Mouse (Mus musculus) midbrain, embryonic 10.5 days (tissue): ENCODE results near the gene Cdc73. TPM values are rescaled to one million over a fixed set of nuclear protein-coding genes. Genes with fewer than 3 reads are reported as not detected.
"Not testable (repeated sequence)": the region's sequence is repeated elsewhere in the genome, so short reads cannot be mapped to it uniquely, and the experiment has no call there.

Experiments used
- DNase-seq: peaks from one replicate; pipeline ENCODE4 v3.0.0-alpha.2; 2017; ENCODE audit warnings: low spot score
- H3K27ac ChIP-seq: fragments of 300-500 bp; sonication (generic); replicated peaks from 2 replicates; pipeline ENCODE4 v1.5.1; 2016; ENCODE audit warnings: mild to moderate bottlenecking
- H3K27me3 ChIP-seq: fragments of 300-500 bp; sonication (generic); 2 replicates; pipeline ENCODE4 v1.6.1; 2016; ENCODE audit warnings: low read depth, mild to moderate bottlenecking; ENCODE audit not compliant: poor library complexity, severe bottlenecking
- H3K36me3 ChIP-seq: fragments of 300-500 bp; sonication (generic); 2 replicates; pipeline ENCODE4 v1.6.1; 2016; ENCODE audit warnings: mild to moderate bottlenecking, moderate library complexity
- H3K4me1 ChIP-seq: fragments of 300-500 bp; sonication (generic); 2 replicates; pipeline ENCODE4 v1.6.1; 2016
- H3K4me3 ChIP-seq: fragments of 300-500 bp; sonication (generic); 2 replicates; pipeline ENCODE4 v1.5.1; 2016; ENCODE audit warnings: mild to moderate bottlenecking, moderate library complexity
- H3K9me3 ChIP-seq: fragments of 300-500 bp; sonication (generic); replicated peaks from 2 replicates; pipeline ENCODE4 v1.6.1; 2016; ENCODE audit warnings: mild to moderate bottlenecking
- WGBS: fragments of 180-500 bp; shearing (Covaris S2); methylation state at CpG from one replicate; pipeline ENCODE4 v1.1.7; 2016; 5-methylcytosine and 5-hydroxymethylcytosine counted together
- polyA plus RNA-seq: library from polyadenylated mRNA; unstranded; fragments of >200 nt; fragmentation: Nextera tagmentation; extraction: Ambion mirVana; gene quantifications from 2 replicates; pipeline ENCODE4 v1.2.1, GENCODE M21; 2016

Cdc73 gene
- polyA plus RNA-seq, 1 experiment from 2014 or later, result 29.3 TPM

DNA sequence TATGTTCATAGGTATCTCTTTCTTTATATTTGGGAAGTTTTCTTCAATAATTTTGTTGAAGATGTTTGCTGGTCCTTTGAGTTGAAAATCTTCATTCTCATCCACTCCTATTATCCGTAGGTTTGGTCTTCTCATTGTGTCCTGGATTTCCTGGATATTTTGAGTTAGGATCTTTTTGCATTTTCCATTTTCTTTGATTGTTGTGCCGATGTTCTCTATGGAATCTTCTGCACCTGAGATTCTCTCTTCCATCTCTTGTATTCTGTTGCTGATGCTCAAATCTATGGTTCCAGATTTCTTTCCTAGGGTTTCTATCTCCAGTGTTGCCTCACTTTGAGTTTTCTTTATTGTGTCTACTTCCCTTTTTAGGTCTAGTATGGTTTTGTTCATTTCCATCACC, 13.3 kb upstream of the Cdc73 start, which contains the start of gene Glrx2:
TSS of gene Glrx2 (plus strand) at position 301 of the 400 bp plus-strand sequence.
- H3K27me3 ChIP-seq, H3K4me3 ChIP-seq, DNase-seq, H3K4me1 ChIP-seq, H3K9me3 ChIP-seq, H3K27ac ChIP-seq, H3K36me3 ChIP-seq: not testable (repeated sequence)
- WGBS, result no CpG with 5 or more reads among the region's 2 CpGs

DNA sequence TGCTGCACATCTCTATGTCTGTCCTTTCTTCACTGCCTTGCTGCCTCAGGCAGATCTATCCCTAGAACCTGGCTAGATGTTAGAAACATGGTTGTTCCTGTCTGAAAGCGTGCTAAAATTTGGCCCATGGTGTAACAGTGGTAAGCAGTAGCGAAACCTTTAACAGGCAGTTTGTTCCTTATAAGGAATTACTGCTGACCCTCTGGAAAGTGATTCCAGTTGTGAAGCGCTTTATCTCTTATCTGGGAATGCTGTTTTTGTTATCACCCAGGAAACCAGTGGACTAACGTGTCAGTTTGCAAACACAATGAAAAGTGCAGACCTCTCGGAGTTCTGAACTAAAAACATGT, 7.9 kb upstream of the Cdc73 start:
- Histone ChIP-seq H3K36me3 (no peaks in the 10 kb centered on the region), H3K27ac (no peak overlapping the region), H3K27me3 (no peaks in the 10 kb centered on the region), H3K4me1 (no peaks in the 10 kb centered on the region), H3K4me3 (no peak overlapping the region), H3K9me3 (no peaks in the 10 kb centered on the region)
- DNase-seq, result no peak
- 79% methylated on average over 5 of the region's 5 CpGs for WGBS

DNA sequence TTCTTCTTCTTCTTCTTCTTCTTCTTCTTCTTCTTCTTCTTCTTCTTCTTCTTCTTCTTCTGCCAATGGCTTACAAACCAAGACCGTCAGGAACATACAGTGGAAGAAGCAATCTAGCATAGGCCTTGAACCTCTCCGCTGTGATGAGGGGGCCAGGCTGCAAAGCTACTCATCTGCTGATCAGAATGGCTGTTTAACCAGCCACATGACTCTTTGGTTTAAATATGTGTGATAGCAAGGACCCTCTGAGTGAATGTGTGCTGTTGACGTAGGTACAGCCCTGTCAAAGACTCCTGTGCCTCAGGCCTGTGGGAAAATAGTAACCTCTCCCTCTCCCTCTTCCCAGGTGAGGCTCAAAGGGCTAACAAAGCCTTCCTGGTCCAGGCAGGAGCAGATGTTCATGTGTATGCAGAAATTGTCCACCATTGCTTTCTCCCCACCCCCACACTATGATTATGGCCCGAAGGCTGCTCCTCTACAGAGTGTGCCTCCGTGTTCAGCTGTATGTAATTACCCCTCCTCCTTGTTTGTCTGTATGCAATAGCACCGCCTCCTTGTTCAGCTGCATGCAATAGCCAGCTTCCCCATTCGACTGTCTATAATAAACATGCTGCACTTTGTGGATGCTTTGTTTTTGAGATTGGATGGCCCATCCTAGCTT, 7.4 kb upstream of the Cdc73 start:
- H3K4me1 ChIP-seq, result no peaks in the 10 kb centered on the region
- 81% methylated on average over 7 of the region's 7 CpGs for WGBS
- no peak for DNase-seq
- H3K27ac ChIP-seq, result no peak overlapping the region
- H3K27me3 ChIP-seq, result no peaks in the 10 kb centered on the region
- no peaks in the 10 kb centered on the region for H3K36me3 ChIP-seq
- H3K9me3 ChIP-seq, result no peaks in the 10 kb centered on the region
- no peak overlapping the region for H3K4me3 ChIP-seq

DNA sequence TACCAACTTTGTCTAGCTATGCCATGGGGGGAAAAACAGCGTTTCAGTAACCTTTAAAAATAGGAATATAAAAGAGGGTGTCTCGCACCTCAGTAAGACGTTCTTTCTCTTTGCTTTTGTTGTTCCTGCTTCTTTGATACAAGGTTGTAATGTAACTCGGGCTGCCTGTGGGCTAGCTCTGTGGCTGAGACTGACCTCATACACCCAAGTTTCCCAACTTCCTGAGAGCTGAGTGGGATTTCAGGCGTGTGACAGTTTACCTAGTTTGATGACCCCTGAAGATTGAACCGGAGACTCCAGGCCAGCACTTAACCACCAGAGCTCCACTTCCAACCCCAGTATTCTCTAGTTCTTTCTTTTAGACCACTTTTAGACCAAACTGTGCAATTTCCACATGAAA, 5.7 kb upstream of the Cdc73 start:
- no peak for DNase-seq

DNA sequence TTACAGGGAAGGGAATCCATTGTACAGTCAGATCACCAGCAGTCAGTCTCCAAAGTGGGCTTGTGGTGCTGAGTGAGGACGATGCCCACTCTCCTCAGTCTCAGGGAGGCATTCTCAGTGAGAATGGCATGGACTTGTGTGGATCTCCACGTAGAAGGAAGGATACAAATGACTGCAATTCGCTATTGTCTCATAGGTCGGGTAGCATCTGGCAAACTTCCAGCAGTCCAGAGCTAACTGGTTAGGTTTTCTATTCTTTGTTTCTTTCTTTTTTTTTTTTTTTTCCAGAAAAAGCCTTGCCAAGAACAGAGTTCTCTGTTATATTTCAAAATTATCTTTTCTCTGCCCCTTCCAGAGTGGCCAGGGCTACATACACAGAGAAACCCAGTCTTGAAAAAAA, 4.3 kb upstream of the Cdc73 start:
- 82% methylated on average over 4 of the region's 4 CpGs for WGBS

More for the DNA sequence above, 5.7 kb upstream of the Cdc73 start:
- peaks cover 2% of the 10 kb centered on the region for H3K4me1 ChIP-seq
- H3K36me3 ChIP-seq, result no peaks in the 10 kb centered on the region
- H3K4me3 ChIP-seq, result no peak overlapping the region
- H3K9me3 ChIP-seq, result no peaks in the 10 kb centered on the region
- H3K27ac ChIP-seq, result no peak overlapping the region
- H3K27me3 ChIP-seq, result no peaks in the 10 kb centered on the region
- WGBS, result 87% methylated on average over 6 of the region's 6 CpGs

DNA sequence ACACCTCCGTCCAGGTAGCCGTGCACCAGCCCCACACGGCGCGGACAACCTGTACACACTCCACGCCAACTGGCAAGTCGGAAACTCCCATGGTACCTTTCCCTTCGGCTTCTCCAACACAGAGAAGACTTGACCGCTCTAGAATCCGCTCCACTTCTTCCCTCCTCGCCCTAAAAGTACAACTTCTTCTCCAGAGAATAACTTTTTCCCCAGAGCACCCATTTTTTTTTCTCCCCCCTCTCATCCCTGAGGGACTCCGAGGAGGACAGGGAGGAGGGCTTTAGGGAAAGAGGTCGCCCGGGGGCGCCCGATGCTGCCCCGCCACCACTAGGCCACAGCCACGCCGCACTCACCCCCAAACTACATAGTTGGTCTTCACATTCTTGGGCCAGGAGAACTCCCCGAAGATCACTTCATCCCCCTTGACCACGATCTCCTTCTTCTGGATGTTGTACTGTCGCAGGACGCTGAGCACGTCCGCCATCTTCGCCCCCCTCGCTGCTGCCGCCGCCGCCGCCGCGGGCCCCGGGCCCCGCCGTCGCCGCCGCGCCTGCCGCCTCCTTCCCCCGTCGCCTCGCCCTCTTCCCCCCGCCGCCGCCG, 452 bp downstream of the Cdc73 start:
- H3K4me1 ChIP-seq, result peaks cover 20% of the 10 kb centered on the region

More for the DNA sequence above, 4.3 kb upstream of the Cdc73 start:
- no peak for DNase-seq
- Histone ChIP-seq H3K36me3 (no peaks in the 10 kb centered on the region), H3K27me3 (no peaks in the 10 kb centered on the region), H3K4me3 (no peak overlapping the region), H3K4me1 (peaks cover 5% of the 10 kb centered on the region), H3K9me3 (no peaks in the 10 kb centered on the region), H3K27ac (no peak overlapping the region)

DNA sequence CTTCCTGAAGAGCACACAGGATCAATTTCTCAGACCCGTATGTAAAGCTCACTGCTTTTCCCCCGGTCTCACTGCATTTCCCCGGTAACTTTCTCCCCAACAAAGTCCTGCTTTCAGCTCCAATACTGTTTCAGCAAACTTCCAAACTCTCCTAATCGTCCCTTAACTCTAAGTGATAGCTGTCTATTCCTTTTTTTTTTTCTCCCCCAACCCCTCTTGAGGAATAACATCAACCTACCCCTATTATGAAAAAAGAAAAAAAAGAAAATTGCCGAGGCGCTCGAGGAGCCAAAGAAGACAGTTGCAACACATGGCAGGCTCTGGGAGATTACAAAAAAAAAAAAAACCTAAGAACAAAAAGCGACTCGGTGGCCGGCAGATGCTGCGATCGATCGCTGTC, 957 bp downstream of the Cdc73 start:
- no peak for DNase-seq

More for the DNA sequence above, 452 bp downstream of the Cdc73 start:
- peaks cover 18% of the 10 kb centered on the region for H3K36me3 ChIP-seq
- peak overlapping the region; percentile 84 for H3K4me3 ChIP-seq
- DNase-seq, result no peak
- H3K27ac ChIP-seq, result peak overlapping the region; percentile 98
- no peaks in the 10 kb centered on the region for H3K9me3 ChIP-seq
- WGBS, result under 1% methylated on average over 45 of the region's 48 CpGs
- no peaks in the 10 kb centered on the region for H3K27me3 ChIP-seq

DNA sequence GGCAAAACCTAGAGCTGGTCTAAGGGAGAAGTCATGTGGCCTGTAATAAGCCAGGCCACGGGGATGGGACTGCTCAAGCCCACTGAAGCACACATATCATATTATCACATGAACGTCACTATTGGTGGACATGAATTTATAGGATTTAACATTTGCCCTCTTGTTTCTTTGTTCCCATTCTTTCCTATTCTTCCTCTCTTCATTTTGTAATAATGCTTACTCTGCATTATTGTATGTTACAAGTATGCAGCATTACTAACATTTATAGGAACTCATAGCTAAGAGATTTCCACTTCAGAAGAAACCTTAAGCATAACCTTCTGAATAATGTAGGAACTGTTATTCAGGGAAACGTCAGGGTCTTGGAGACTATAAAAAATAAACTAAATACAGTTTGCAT, 17.8 kb downstream of the Cdc73 start:
- no peak for DNase-seq
- H3K9me3 ChIP-seq, result no peaks in the 10 kb centered on the region
- H3K27ac ChIP-seq, result no peak overlapping the region
- H3K36me3 ChIP-seq, result peaks cover 79% of the 10 kb centered on the region
- no peaks in the 10 kb centered on the region for H3K27me3 ChIP-seq
- no peaks in the 10 kb centered on the region for H3K4me1 ChIP-seq
- WGBS, result 92% methylated on average over 3 of the region's 3 CpGs
- no peak overlapping the region for H3K4me3 ChIP-seq

More for the DNA sequence above, 957 bp downstream of the Cdc73 start:
- peaks cover 22% of the 10 kb centered on the region for H3K36me3 ChIP-seq
- WGBS, result under 1% methylated on average over 13 of the region's 13 CpGs
- H3K27me3 ChIP-seq, result no peaks in the 10 kb centered on the region
- peaks cover 20% of the 10 kb centered on the region for H3K4me1 ChIP-seq
- peak overlapping the region; percentile 84 for H3K4me3 ChIP-seq
- H3K9me3 ChIP-seq, result no peaks in the 10 kb centered on the region
- peak overlapping the region; percentile 98 for H3K27ac ChIP-seq

DNA sequence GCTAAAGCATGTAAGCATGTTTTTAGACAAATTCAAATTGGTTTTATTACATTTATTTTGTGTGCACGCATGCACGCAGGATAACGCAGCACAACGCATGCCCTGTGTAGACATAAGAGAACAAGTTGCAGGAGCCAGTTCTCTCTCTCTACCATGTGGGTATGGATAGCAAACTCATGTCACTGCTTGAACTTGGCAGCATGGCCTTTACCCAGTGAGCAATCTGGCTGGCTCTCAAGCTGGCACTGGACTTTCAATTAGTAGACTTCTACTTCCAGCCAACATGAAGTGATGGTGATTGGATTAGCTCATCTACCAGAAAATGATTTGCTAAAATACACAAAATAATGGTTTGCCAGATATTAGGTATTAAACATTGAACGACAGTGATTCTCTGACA, 21.6 kb downstream of the Cdc73 start:
- no peak overlapping the region for H3K27ac ChIP-seq
- 96% methylated on average over 5 of the region's 5 CpGs for WGBS
- no peaks in the 10 kb centered on the region for H3K4me1 ChIP-seq
- no peaks in the 10 kb centered on the region for H3K27me3 ChIP-seq
- no peak overlapping the region for H3K4me3 ChIP-seq
- no peak for DNase-seq
- no peaks in the 10 kb centered on the region for H3K9me3 ChIP-seq
- peaks cover 79% of the 10 kb centered on the region for H3K36me3 ChIP-seq

DNA sequence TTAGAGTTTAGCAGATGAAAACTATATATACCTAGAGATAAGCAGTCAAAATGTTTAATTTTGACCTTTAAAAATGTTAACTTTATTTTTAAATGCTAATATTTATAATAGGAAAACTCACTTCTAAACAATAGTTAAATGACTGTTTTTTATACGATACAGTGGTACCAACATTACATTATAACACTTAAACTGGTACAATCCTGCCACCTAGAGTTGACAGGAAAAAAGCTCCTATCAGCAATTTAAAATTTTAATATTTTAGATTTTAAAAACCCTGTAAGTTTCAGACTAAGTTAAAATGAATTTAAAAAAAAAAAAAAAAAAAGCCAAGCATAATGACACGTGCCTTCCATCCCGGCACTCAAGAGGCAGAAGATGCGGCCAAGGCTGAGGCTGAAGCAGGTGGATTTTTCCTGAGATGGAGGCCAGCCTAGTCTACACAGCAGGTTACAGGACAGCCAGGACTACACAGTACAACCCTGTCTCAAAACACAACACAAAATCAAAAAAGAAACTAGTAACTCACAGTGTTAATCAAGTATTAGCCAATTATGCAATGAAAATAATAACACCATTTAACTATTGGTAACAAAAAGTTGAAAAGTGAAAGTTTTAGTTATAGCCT, 26.8 kb downstream of the Cdc73 start:
- Histone ChIP-seq H3K27ac (no peak overlapping the region), H3K36me3 (peaks cover 86% of the 10 kb centered on the region), H3K4me3 (no peak overlapping the region), H3K27me3 (no peaks in the 10 kb centered on the region), H3K4me1 (no peaks in the 10 kb centered on the region), H3K9me3 (no peaks in the 10 kb centered on the region)
- no peak for DNase-seq
- WGBS, result 94% methylated on average over 4 of the region's 4 CpGs

DNA sequence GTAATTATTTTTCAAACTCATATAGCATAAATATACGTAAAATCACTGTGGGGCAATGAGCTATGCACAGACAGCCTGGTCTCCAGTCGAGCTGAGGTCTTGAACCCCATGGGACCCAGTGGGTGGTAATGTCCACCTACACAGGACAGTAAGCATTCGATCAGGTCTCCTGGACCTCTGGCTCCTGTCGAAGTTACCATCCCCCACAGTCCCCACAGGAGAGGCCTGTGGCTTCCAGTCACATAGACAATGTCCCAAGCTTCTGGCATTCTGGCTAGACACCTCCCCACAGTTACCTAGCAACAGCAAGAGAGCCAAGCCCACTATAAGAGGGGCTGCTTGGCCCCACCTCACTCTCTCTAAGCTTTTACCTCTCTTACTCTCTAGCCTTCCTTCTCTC, 37.9 kb downstream of the Cdc73 start:
- peaks cover 83% of the 10 kb centered on the region for H3K36me3 ChIP-seq
- 95% methylated on average over 4 of the region's 4 CpGs for WGBS
- DNase-seq, result not testable (repeated sequence)

DNA sequence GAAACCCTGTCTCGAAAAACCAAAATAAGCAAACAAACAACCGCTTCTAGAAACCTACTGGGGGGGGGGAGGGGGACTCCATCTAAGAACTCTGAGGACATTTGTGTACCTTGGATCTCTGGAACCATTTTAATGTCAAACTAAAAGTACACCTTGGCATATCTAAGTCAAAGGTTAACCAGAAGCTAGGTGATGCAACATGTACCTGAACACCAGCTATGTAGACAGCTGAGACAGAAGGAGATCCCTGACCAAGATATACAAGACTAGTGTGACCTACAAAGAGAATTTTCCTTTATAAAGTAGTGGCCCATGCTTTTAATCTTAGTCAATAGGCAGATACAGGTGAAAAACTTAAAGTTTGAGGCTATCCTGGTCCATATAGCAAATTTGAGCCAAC, 39.5 kb downstream of the Cdc73 start:
- WGBS, result 94% methylated on average over 2 of the region's 2 CpGs
- no peak for DNase-seq

More for the DNA sequence above, 37.9 kb downstream of the Cdc73 start:
- H3K9me3 ChIP-seq, H3K27me3 ChIP-seq, H3K4me1 ChIP-seq, H3K27ac ChIP-seq, H3K4me3 ChIP-seq: not testable (repeated sequence)

DNA sequence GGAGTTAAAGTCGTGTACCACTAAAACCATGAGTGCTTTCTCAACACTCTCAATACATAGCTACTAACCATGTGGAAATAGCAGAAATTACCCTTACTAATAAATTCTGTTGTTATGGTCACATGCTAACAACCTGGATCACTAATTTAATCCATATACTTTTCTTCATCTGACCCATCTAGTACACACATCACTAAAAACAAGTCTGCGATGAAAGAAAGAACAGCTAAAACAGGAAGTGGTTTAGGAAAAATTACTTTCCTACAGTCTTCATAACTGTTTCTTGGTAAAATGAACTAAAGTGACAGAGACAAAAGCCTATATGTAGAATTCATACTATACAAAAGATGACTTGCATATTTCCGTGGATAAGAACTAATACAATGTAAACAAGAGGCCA, 49.0 kb downstream of the Cdc73 start:
- 96% methylated on average over 3 of the region's 3 CpGs for WGBS
- Histone ChIP-seq H3K27ac (no peak overlapping the region), H3K4me3 (no peak overlapping the region)

More for the DNA sequence above, 39.5 kb downstream of the Cdc73 start:
- Histone ChIP-seq H3K4me3 (no peak overlapping the region), H3K4me1 (no peaks in the 10 kb centered on the region), H3K27ac (no peak overlapping the region), H3K9me3 (no peaks in the 10 kb centered on the region), H3K27me3 (no peaks in the 10 kb centered on the region), H3K36me3 (peaks cover 67% of the 10 kb centered on the region)

More for the DNA sequence above, 49.0 kb downstream of the Cdc73 start:
- Histone ChIP-seq H3K4me1 (no peaks in the 10 kb centered on the region), H3K27me3 (no peaks in the 10 kb centered on the region), H3K36me3 (peaks cover 18% of the 10 kb centered on the region), H3K9me3 (no peaks in the 10 kb centered on the region)
- DNase-seq, result no peak
